Mouse (Mus musculus) heart, embryonic 16.5 days (tissue): ENCODE data around the gene Ermp1. TPM values are rescaled to one million over a fixed set of nuclear protein-coding genes. Genes with fewer than 3 reads are reported as not detected.
A peak's percentile ranks its signal among the peaks of the same experiment; 100 is the strongest.
"Not testable (repeated sequence)": the region's sequence is repeated elsewhere in the genome, so short reads cannot be mapped to it uniquely, and the experiment has no call there.

Experiments used
- ATAC-seq: fragments of 200-750 bp; cut with Nextera tagmentation; replicated peaks from 2 replicates; pipeline ENCODE4 v1.8.0; 2017; ENCODE audit warnings: moderate number of reproducible peaks; ENCODE audit not compliant: insufficient read depth, low FRiP score; ENCODE audit errors: extremely low read depth
- H3K27ac ChIP-seq: fragments of 300-500 bp; sonication (generic); 2 replicates; pipeline ENCODE4 v1.5.1; 2014; ENCODE audit warnings: mild to moderate bottlenecking, low read length, control low read depth, moderate library complexity
- H3K27me3 ChIP-seq: fragments of 300-500 bp; sonication (generic); 2 replicates; pipeline ENCODE4 v1.6.1; 2014; ENCODE audit warnings: low read length, mixed read lengths; ENCODE audit not compliant: control insufficient read depth, insufficient read depth
- H3K36me3 ChIP-seq: fragments of 300-500 bp; sonication (generic); 2 replicates; pipeline ENCODE4 v1.6.1; 2014; ENCODE audit not compliant: control insufficient read depth, insufficient read depth
- H3K4me1 ChIP-seq: fragments of 300-500 bp; sonication (generic); 2 replicates; pipeline ENCODE4 v1.6.1; 2014; ENCODE audit warnings: low read length, mixed read lengths; ENCODE audit not compliant: control insufficient read depth, insufficient read depth
- H3K4me2 ChIP-seq: fragments of 300-500 bp; sonication (generic); 2 replicates; pipeline ENCODE4 v1.6.1; 2014; ENCODE audit warnings: low read depth, mild to moderate bottlenecking, control low read depth, low read length
- H3K4me3 ChIP-seq: fragments of 300-500 bp; sonication (generic); 2 replicates; pipeline ENCODE4 v1.5.1; 2014; ENCODE audit warnings: mild to moderate bottlenecking, control low read depth, low read length
- H3K9ac ChIP-seq: fragments of 300-500 bp; sonication (generic); 2 replicates; pipeline ENCODE4 v1.6.1; 2014; ENCODE audit warnings: low read length, control low read depth
- H3K9me3 ChIP-seq: fragments of 300-500 bp; sonication (generic); replicated peaks from 2 replicates; pipeline ENCODE4 v1.6.1; 2016; ENCODE audit warnings: low read length; ENCODE audit not compliant: control insufficient read depth
- WGBS: fragments of 180-500 bp; shearing (Covaris S2); extraction: QIAGEN DNeasy Blood & Tissue Kit; methylation state at CpG from one replicate; pipeline ENCODE4 v1.1.7; 2014; 5-methylcytosine and 5-hydroxymethylcytosine counted together
- polyA plus RNA-seq: library from polyadenylated mRNA; unstranded; fragments of >200 nt; fragmentation: Nextera tagmentation; extraction: Ambion mirVana; gene quantifications from 2 replicates; pipeline ENCODE4 v1.2.1, GENCODE M21; 2015

Ermp1 gene
- polyA plus RNA-seq, 1 experiment from 2014 or later, result 8.8 TPM

DNA sequence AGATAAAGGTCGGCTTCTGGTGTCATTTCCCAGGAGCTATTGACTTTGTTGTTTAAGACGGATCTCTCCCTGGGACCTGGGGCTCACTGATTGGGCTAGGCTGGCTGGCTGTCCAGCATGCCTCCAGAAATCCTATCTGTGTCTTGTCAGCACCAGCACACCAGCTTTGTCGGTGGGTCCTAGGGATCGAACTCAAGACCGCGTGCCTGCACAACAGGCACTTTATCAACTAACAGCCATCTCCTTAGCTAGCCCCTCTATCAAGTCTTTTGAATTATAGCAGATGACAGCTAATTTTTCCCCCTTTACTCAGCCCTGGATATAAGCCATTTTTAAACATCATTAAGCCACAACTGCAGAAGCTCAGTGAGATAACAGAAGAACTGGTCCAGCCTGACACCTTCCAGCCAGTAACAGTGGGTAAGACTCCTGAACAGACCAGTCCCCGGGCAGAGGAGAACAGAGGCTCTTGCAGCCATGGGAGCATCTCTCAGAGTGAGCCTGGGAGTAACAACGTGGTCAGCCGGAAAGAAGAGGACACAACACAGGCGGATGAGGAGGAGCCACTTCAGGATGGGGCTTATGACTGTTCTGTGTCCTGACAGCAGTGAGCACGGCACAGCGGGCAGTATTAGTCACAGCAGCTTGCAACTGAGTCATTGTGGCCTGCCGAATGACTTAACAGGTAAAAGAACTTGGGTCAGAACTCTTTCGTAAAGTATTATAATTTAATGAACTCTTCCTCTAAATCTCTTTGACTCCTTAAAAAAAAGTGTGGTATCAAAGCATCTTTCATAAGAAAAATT is 44.5 kb downstream of the Ermp1 start:
- Histone ChIP-seq H3K4me3 (no peak overlapping the region), H3K27me3 (peaks cover 12% of the 10 kb centered on the region), H3K9ac (no peak overlapping the region), H3K4me1 (no peaks in the 10 kb centered on the region), H3K36me3 (peaks cover 31% of the 10 kb centered on the region), H3K4me2 (no peak overlapping the region), H3K27ac (no peak overlapping the region), H3K9me3 (no peaks in the 10 kb centered on the region)
- WGBS, result 83% methylated on average over 14 of the region's 14 CpGs
- no peak for ATAC-seq

DNA sequence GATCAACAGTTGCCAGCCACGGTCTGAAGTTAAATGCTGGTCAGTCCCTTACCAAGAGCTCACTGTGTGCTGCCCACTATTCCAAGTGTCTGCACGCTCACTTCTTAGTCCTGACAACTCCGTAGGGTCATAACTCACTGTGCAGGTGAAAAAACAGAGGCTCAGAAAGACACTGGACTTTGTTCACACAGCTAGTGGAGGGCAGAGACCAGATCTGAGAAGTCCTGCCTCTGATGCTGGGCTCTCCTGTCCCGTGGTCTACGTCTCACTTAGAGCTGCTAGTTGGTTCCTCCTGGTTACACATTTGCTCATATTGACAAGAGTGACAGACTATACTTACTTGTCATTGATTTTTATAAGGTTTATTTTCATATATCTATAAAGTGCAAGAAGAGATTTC is 49.2 kb downstream of the Ermp1 start:
- no peaks in the 10 kb centered on the region for H3K9me3 ChIP-seq
- no peak overlapping the region for H3K4me2 ChIP-seq
- 93% methylated on average over 5 of the region's 5 CpGs for WGBS
- no peaks in the 10 kb centered on the region for H3K4me1 ChIP-seq
- H3K36me3 ChIP-seq, result peaks cover 41% of the 10 kb centered on the region
- H3K9ac ChIP-seq, result no peak overlapping the region
- 0 out of 2 replicates have a peak, but pooled peaks cover 3% of the 10 kb centered on the region for H3K27me3 ChIP-seq
- no peak for ATAC-seq
- no peak overlapping the region for H3K4me3 ChIP-seq
- no peak overlapping the region for H3K27ac ChIP-seq

DNA sequence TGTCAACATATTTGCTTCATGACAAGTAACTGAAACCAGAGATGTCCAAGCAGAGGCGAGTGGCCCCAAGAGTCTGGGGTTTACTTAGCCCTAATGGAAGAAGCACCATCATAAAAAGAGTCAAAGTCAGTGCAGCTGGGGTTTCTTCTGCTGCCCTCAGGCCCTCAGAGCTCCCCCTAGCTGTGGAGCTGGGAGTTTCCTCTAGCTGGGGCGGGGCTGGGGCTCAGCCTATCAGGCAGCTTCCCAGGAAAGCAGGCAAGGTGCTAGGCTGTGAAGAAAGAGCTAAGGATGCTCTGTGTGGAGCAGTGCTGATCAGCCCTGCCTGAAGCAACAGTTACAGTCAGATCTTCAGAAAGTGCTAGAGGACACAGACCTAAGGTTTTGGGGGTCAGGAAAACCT is 51.2 kb downstream of the Ermp1 start:
- no peak overlapping the region for H3K27ac ChIP-seq
- no peaks in the 10 kb centered on the region for H3K4me1 ChIP-seq
- H3K4me2 ChIP-seq, result no peak overlapping the region
- 91% methylated on average over 2 of the region's 2 CpGs for WGBS
- H3K27me3 ChIP-seq, result no peaks in the 10 kb centered on the region
- peaks cover 25% of the 10 kb centered on the region for H3K36me3 ChIP-seq
- H3K4me3 ChIP-seq, result no peak overlapping the region
- no peak overlapping the region for H3K9ac ChIP-seq
- no peaks in the 10 kb centered on the region for H3K9me3 ChIP-seq
- ATAC-seq, result no peak

DNA sequence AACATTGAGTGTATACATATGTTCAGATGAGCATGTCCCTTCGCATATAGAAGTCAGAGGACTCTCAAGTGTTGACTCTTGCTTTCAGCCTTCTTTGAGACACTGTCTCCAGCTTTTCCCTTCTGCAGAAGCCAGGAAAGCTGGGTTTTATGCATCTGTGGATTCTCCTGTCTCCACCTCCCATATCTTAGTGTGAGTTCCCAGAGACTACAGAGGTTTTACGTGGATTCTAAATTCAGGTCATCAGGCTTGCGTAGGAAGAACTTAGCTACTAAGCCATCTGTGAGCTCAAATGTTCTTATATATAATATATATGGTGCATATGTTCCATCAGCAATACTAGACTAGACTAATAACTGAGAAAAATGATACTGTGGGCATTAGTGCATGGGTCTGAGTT is 51.9 kb downstream of the Ermp1 start:
- peaks cover 28% of the 10 kb centered on the region for H3K36me3 ChIP-seq
- ATAC-seq, result no peak
- no peaks in the 10 kb centered on the region for H3K27me3 ChIP-seq
- no peak overlapping the region for H3K9ac ChIP-seq
- no peaks in the 10 kb centered on the region for H3K4me1 ChIP-seq
- H3K4me2 ChIP-seq, result no peak overlapping the region
- H3K4me3 ChIP-seq, result no peak overlapping the region
- 95% methylated on average over 3 of the region's 3 CpGs for WGBS
- no peak overlapping the region for H3K27ac ChIP-seq
- no peaks in the 10 kb centered on the region for H3K9me3 ChIP-seq

DNA sequence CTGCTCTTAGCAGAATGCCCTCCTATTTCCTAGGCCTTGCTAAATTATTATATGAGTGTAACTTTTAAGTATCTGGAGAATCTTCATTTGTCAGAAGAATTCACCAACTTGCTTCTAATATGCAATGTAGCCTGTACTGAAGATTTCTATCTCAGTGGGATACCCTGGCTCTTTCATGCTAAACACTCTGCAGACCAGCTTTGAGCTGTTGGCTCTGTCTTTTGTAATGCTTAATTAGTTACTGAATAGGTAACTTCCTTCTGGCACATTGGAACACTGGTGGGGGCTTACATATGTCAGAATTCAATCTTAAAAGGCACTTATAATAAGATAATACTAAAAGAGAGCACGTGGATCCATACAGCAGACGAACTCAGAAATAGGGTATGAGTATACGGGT is 54.4 kb downstream of the Ermp1 start:
- not testable (repeated sequence) for H3K4me1 ChIP-seq, H3K27me3 ChIP-seq, H3K4me2 ChIP-seq, H3K4me3 ChIP-seq, H3K9me3 ChIP-seq, H3K27ac ChIP-seq, H3K9ac ChIP-seq, ATAC-seq
- WGBS, result 93% methylated on average over 3 of the region's 3 CpGs
- H3K36me3 ChIP-seq, result peaks cover 20% of the 10 kb centered on the region

DNA sequence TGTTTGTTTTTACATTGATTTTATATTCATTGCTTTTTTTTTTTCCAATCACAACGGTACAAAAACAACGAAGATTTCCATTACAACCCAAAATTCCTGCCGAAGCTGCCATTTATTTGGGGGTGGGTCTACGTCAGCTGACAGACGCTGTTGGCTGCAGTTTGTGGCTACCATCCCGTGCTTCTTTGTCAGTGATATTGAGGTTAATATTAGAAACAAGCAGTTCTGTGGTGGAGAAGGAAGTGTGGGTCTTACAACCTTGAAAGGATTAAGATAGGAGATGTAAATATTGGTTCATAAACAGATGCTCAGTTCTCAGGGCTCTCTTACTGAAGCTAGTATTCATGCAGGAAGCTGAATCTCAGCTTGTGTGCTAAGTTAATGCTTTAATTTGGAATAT is 64.5 kb downstream of the Ermp1 start:
- H3K4me3 ChIP-seq, result no peak overlapping the region
- no peak for ATAC-seq
- no peaks in the 10 kb centered on the region for H3K9me3 ChIP-seq
- no peaks in the 10 kb centered on the region for H3K4me1 ChIP-seq
- H3K36me3 ChIP-seq, result peaks cover 30% of the 10 kb centered on the region
- H3K27me3 ChIP-seq, result no peaks in the 10 kb centered on the region
- H3K9ac ChIP-seq, result no peak overlapping the region
- no peak overlapping the region for H3K27ac ChIP-seq
- WGBS, result 76% methylated on average over 6 of the region's 6 CpGs
- H3K4me2 ChIP-seq, result no peak overlapping the region

DNA sequence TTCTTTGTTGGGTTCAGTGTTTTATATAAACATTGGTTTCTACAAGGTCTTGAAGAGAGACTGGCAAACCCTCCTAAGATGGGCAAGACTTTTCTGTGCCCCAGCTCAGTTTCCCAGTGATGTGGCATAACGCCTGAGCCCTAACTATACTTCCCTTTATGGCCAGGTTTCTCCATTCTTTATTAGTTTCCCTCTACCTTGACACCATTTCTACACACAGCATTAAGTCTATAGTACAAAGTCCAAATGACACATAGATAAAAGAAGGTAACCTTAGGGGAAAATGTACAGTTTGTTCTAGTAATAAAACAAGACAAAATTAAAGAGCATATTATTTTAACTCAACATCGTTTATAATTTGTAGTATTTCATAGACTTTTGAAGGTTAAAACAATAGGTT is 65.8 kb downstream of the Ermp1 start:
- Histone ChIP-seq H3K36me3 (peaks cover 21% of the 10 kb centered on the region), H3K27ac (no peak overlapping the region), H3K9me3 (no peaks in the 10 kb centered on the region), H3K27me3 (no peaks in the 10 kb centered on the region), H3K9ac (no peak overlapping the region), H3K4me2 (no peak overlapping the region), H3K4me3 (no peak overlapping the region), H3K4me1 (no peaks in the 10 kb centered on the region)
- WGBS, result 84% methylated on average over 2 of the region's 2 CpGs
- ATAC-seq, result no peak

DNA sequence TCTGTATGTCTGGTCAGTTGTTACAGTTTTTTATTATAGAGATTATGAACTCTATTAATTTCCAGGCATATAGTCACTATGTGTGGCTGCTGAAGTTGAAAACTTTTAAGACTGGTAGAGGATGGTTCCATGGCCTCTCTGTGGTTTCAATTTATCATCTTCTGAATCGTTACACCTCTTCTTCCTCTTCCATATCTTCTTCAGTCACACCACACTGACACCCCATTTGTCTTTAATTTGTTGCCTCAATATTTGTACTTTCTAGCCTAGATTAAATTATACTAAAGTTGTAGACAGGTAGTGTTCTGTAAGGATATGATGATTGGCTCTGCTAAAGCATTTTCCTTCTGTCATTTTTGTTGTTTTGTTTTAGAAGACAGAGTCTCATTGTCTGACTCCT is 81.7 kb downstream of the Ermp1 start:
- Histone ChIP-seq H3K4me1 (peaks cover 3% of the 10 kb centered on the region; the same call in 1 of the 2 replicates), H3K4me3 (no peak overlapping the region), H3K9ac (no peak overlapping the region), H3K27me3 (no peaks in the 10 kb centered on the region), H3K27ac (no peak overlapping the region), H3K4me2 (no peak overlapping the region), H3K9me3 (no peaks in the 10 kb centered on the region), H3K36me3 (peaks cover 14% of the 10 kb centered on the region)
- ATAC-seq, result no peak
- WGBS, result 67% methylated on average over 1 of the region's 1 CpGs

DNA sequence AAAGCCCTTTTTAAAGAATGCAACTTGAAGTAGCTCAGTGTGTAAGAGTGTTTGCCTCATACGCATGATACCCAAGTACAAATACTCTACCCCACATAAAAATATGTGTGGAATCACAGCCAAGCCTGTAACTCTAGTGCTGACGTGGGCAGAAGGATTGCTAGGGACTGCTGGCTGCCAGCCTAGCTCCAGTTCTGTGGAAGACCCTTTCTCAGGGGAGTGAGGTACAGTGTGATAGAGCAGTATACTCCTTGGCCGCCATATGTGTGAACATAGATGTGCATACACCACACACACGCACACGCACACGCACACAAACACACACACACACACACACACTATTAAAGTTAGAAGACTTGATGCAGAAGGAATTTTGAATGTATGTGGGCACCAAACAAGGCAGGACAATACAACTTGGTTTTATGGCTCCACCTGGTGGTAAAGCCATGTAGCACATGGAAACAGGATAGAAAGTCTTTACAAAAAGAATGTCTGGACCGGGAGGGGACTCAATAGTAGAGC is 84.9 kb downstream of the Ermp1 start:
- no peak overlapping the region for H3K4me3 ChIP-seq
- no peaks in the 10 kb centered on the region for H3K9me3 ChIP-seq
- H3K27me3 ChIP-seq, result no peaks in the 10 kb centered on the region
- peak; percentile 41; the same call in 1 of the 2 replicates for ATAC-seq
- no peak overlapping the region for H3K4me2 ChIP-seq
- no peak overlapping the region for H3K27ac ChIP-seq
- no peak overlapping the region for H3K9ac ChIP-seq
- H3K4me1 ChIP-seq, result peaks cover 3% of the 10 kb centered on the region; the same call in 1 of the 2 replicates
- 50% methylated on average over 7 of the region's 7 CpGs for WGBS
- H3K36me3 ChIP-seq, result peaks cover 4% of the 10 kb centered on the region; the same call in 1 of the 2 replicates
